Mouse (Mus musculus) Patski (cell line): ENCODE results near the gene Pgc. TPM values are rescaled to one million over a fixed set of nuclear protein-coding genes. Genes with fewer than 3 reads are reported as not detected.
A peak's percentile ranks its signal among the peaks of the same experiment; 100 is the strongest.

Experiments used
- ATAC-seq: fragments of 100-300 bp; one replicate; pipeline ENCODE4 v1.8.0; 2021
- CTCF ChIA-PET: fragments of 350-600 bp; sonication (Branson Sonifier 250); formaldehyde crosslinking; loops from one replicate; lab custom pipeline; 2022; ENCODE audit warnings: inconsistent platforms; lab: Charles Lee
- POLR2A ChIA-PET: fragments of 350-600 bp; sonication (Branson Sonifier 250); formaldehyde crosslinking; loops from one replicate; lab custom pipeline; 2022; ENCODE audit warnings: antibody characterized with exemption, inconsistent platforms; lab: Charles Lee
- DNase-seq: peaks from one replicate; pipeline ENCODE4 v3.0.0-alpha.2; 2011; ENCODE audit warnings: low read depth, low spot score
- H3K27me3 ChIP-seq: fragments of 371-371 bp; one replicate; pipeline ENCODE4 v1.5.1; 2021
- CTCF ChIP-seq: fragments of 100-300 bp; IDR thresholded peaks from one replicate; pipeline ENCODE4 v1.5.1; 2021
- in situ Hi-C: fragments of 300-500 bp; cut with MboI; formaldehyde crosslinking; loops from 3 replicates; pipeline ENCODE4 v1.11.1; 2018; ENCODE audit warnings: low pct_unique_long_range_greater_than_20kb, mixed read lengths
- polyA plus RNA-seq: library from polyadenylated mRNA; unstranded; gene quantifications from one replicate; pipeline ENCODE4 v1.2.3, GENCODE M21; 2021

The Pgc gene
- polyA plus RNA-seq, 1 experiment from 2014 or later, result not detected

- no peaks in the 10 kb centered on the region for H3K27me3 ChIP-seq
- POLR2A ChIA-PET, result interaction anchor here (9.9 kb wide), 1 partner anchor 23 kb away, joined by 91 read pairs; the partner anchor contains the start of gene Tfeb
- in situ Hi-C loops, result no loop called here
- CTCF ChIA-PET, result interaction anchor here (1.0 to 1.6 kb wide), 3 partner anchors 8 to 25 kb away, joined by 3 read pairs; partner anchors contain the start of gene Tfeb
- no peak for TF ChIP-seq CTCF
- DNase-seq (no peak), ATAC-seq (no peak)
These were observed 35.4 kb downstream of the Pgc start for GRCm38 (mm10) chr17:47762028-47762427.

GRCm38 (mm10) chr17:47762518-47763340 is 36.1 kb downstream of the Pgc start:
- ChIA-PET POLR2A (interaction anchor here (0.6 to 9.9 kb wide), 3 partner anchors 9 to 62 kb away, joined by 3 to 91 read pairs (median 6); partner anchors contain the start of gene Tfeb), CTCF (interaction anchor here (0.9 to 2.4 kb wide), 7 partner anchors 9 to 26 kb away, joined by 3 to 8 read pairs (median 3); partner anchors contain the start of gene Tfeb)
- no peaks in the 10 kb centered on the region for H3K27me3 ChIP-seq
- peak; percentile 88 for ATAC-seq
- peak; percentile 82 for DNase-seq
- in situ Hi-C loops, result no loop called here
- no peak for TF ChIP-seq CTCF

- DNase-seq (no peak), ATAC-seq (no peak)
- TF ChIP-seq CTCF, result no peak
- no peaks in the 10 kb centered on the region for H3K27me3 ChIP-seq
- POLR2A ChIA-PET, result interaction anchor here (1.1 kb wide), 1 partner anchor 15 kb away, joined by 3 read pairs; no protein-coding TSS in a partner anchor
- in situ Hi-C loops, result no loop called here
- CTCF ChIA-PET, result interaction anchor here (1.0 kb wide), 1 partner anchor 15 kb away, joined by 3 read pairs; no protein-coding TSS in a partner anchor
These were observed 39.3 kb downstream of the Pgc start for GRCm38 (mm10) chr17:47765986-47766385.

GRCm38 (mm10) chr17:47766407-47767043 is 39.9 kb downstream of the Pgc start:
- no peaks in the 10 kb centered on the region for H3K27me3 ChIP-seq
- ATAC-seq, result no peak
- ChIA-PET CTCF (no interaction called here), POLR2A (interaction anchor here (1.1 kb wide), 1 partner anchor 14 kb away, joined by 3 read pairs; no protein-coding TSS in a partner anchor)
- DNase-seq, result no peak
- in situ Hi-C loops, result no loop called here
- TF ChIP-seq CTCF, result no peak

GRCm38 (mm10) chr17:47767081-47767455 is 40.4 kb downstream of the Pgc start:
- TF ChIP-seq CTCF, result no peak
- in situ Hi-C loops, result no loop called here

GRCm38 (mm10) chr17:47767456-47768141 is 41.0 kb downstream of the Pgc start:
- no peak for ATAC-seq
- ChIA-PET CTCF (no interaction called here), POLR2A (no interaction called here)
- in situ Hi-C loops, result no loop called here
- TF ChIP-seq CTCF, result no peak
- no peaks in the 10 kb centered on the region for H3K27me3 ChIP-seq
- DNase-seq, result no peak

More at GRCm38 (mm10) chr17:47767081-47767455, 40.4 kb downstream of the Pgc start:
- no peak for DNase-seq
- CTCF ChIA-PET, result no interaction called here
- H3K27me3 ChIP-seq, result no peaks in the 10 kb centered on the region
- POLR2A ChIA-PET, result interaction anchor here (1.1 kb wide), 1 partner anchor 14 kb away, joined by 3 read pairs; no protein-coding TSS in a partner anchor
- no peak for ATAC-seq

- in situ Hi-C loops, result no loop called here
- TF ChIP-seq CTCF, result no peak
- no peaks in the 10 kb centered on the region for H3K27me3 ChIP-seq
- ATAC-seq (peak; percentile 42), DNase-seq (no peak)
- POLR2A ChIA-PET, result no interaction called here
- CTCF ChIA-PET, result no interaction called here
These were observed 42.1 kb downstream of the Pgc start for GRCm38 (mm10) chr17:47768707-47769276.

- CTCF ChIA-PET, result no interaction called here
- in situ Hi-C loops, result no loop called here
- no peaks in the 10 kb centered on the region for H3K27me3 ChIP-seq
- ATAC-seq (no peak), DNase-seq (no peak)
- POLR2A ChIA-PET, result no interaction called here
- no peak for TF ChIP-seq CTCF
These were observed 43.0 kb downstream of the Pgc start for GRCm38 (mm10) chr17:47769389-47770299.

- H3K27me3 ChIP-seq, result no peaks in the 10 kb centered on the region
- ATAC-seq (no peak), DNase-seq (no peak)
- in situ Hi-C loops, result no loop called here
- POLR2A ChIA-PET, result interaction anchor here (0.7 kb wide), 1 partner anchor 73 kb away, joined by 3 read pairs; no protein-coding TSS in a partner anchor
- CTCF ChIA-PET, result interaction anchor here (0.8 to 2.3 kb wide), 5 partner anchors 10 to 33 kb away, joined by 3 to 8 read pairs (median 3); no protein-coding TSS in a partner anchor
- TF ChIP-seq CTCF, result no peak
These were observed 47.0 kb downstream of the Pgc start for GRCm38 (mm10) chr17:47773604-47774003.
